Mouse (Mus musculus) layer of hippocampus, adult 8-10 months (tissue): ENCODE results near the gene F11r. TPM values are rescaled to one million over a fixed set of nuclear protein-coding genes. Genes with fewer than 3 reads are reported as not detected.

ENCODE experiments used
- DNase-seq, 2 experiments: peaks; one replicate each; pipeline ENCODE4 v3.0.0; 2022; ENCODE audit warnings: low spot score in 2 of 2
- total RNA-seq, 4 experiments: library from RNA; stranded (reverse); gene quantifications; 2 replicates each; pipeline ENCODE4 v1.2.4; 2022

F11r gene
- total RNA-seq: 10 to 100 TPM in 2 of 4 experiments, 1 to 10 TPM in 2; 4.8 to 18.6 (median 11.1) TPM

- DNase-seq: peak in 1 of 2 experiments; percentile 18
Observed at GRCm38 (mm10) chr1:171437264-171438013, at the start of gene F11r. F11r (plus strand) TSS chr1:171437535.

- DNase-seq: no peak
Observed at GRCm38 (mm10) chr1:171388376-171389102, 48.8 kb upstream of the F11r start, which contains the start of gene Arhgap30. Arhgap30 (plus strand) TSS chr1:171388954.

DNA sequence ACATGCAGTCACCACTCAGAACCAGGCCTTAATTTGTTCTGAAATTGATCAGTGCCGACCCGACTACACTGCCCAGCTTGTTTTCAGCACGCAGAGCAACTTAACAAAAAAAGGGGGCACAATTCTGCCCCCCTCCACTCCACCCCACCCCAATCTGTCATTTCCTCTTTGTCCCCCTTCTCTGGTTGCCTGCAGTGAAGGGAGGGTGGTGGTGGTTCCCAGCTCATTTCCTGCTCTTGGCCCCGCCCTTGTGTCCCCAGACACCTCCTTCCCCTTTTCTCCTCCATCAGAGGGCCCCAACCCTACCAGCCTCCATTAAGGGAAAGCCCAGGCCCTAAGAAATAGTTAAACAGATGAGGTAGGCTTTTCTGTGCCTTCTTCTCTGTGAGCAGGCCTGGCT is 47.2 kb upstream of the F11r start:
- DNase-seq: no peak

- no peak for DNase-seq
Observed at GRCm38 (mm10) chr1:171401821-171402220, 35.5 kb upstream of the F11r start.

- no peak for DNase-seq
Observed at GRCm38 (mm10) chr1:171402991-171403390, 34.3 kb upstream of the F11r start.

- DNase-seq: no peak
Observed at GRCm38 (mm10) chr1:171407263-171407662, 30.1 kb upstream of the F11r start.

- no peak for DNase-seq
Observed at GRCm38 (mm10) chr1:171410231-171410630, 27.1 kb upstream of the F11r start.

DNA sequence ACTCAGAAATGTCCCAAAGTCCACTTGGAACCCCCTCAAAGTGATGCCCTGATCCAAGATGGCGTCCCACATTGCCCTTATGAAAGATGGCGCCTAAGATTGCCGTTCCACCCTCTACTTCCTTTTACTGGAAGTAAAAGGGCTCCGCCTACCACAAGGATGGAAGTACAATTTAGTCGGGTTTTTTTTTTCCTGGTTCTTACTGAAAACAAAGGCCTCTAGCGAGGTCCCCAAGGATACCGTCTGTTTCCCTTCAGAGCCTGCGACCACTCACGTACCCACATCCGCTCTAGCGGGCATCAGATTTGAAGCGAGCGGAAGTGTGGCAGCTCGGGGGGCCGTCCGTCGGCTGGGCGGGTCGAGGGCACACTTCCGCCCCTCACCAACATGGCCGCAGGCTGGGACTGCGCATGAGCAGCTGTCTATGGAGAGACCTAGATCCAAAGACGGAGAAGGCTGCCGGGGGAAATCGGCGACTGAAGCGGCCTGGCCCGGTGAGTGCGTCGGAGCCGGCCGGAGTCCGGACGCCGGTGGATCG is 26.3 kb upstream of the F11r start, which contains the start of gene Usf1:
TSS of gene Usf1 (plus strand) at position 367 of the 538 bp plus-strand sequence.
- peak; percentile 92 to 96 for DNase-seq

GRCm38 (mm10) chr1:171411492-171411941 is 25.8 kb upstream of the F11r start:
- no peak for DNase-seq

- no peak for DNase-seq
Observed at GRCm38 (mm10) chr1:171412001-171412441, 25.3 kb upstream of the F11r start.

- peak; percentile 30 for DNase-seq
Observed at GRCm38 (mm10) chr1:171412446-171412845, 24.9 kb upstream of the F11r start.

DNA sequence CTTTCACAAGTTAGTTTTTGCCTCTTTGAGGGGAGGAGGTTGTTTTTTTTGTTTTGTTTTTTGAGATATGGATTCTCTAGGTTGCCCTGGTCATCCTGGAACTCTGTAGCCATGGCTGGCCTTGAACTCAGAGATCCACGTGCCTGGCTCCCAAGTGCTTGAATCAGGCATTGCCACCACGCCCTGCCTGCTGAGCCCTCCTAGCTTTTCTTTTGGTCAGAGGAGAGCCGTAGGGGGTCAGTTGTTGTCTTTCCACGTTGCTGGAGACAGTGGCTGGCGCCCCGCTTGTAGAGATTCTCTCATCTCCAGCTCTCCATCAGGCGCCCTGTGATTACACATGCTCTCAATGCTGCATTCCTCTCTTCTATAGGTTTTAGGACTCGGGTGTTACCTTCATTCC is 23.7 kb upstream of the F11r start:
- no peak for DNase-seq

- DNase-seq: no peak
Observed at GRCm38 (mm10) chr1:171418660-171419059, 18.7 kb upstream of the F11r start, which contains the start of gene Tstd1. Tstd1 (plus strand) TSS chr1:171418872.

- DNase-seq: no peak
Observed at GRCm38 (mm10) chr1:171419291-171419882, 17.9 kb upstream of the F11r start.

GRCm38 (mm10) chr1:171419905-171420304 is 17.4 kb upstream of the F11r start:
- DNase-seq: no peak

DNA sequence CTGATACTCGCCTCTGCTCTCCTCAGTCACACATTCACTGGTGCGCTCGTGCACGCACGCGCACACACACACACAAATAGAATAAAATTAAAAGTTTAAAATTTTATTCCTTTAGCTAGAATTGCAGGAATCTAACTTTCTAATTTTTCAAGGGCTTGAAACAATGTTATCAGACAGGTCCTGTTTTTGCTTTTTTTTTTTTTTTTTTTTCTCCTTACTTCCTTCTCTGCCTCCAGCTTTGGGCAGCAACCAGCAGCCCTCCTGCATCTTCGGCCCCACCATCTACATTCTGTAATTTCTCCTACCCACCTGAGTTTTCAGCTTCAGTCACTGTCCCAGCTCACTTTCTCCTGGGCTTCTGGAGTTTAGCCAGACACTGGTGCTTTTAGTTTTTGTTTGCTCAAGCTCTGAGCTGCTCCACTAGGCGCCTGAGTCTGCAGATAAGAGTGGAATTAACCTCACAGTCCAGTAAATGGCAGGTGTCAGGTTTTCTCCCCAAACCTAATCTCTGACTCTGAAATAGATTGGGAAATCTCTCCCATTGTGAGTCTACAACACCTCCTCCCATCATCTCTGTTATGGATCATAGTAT is 14.7 kb upstream of the F11r start:
- DNase-seq: no peak

GRCm38 (mm10) chr1:171424638-171425037 is 12.7 kb upstream of the F11r start:
- no peak for DNase-seq

DNA sequence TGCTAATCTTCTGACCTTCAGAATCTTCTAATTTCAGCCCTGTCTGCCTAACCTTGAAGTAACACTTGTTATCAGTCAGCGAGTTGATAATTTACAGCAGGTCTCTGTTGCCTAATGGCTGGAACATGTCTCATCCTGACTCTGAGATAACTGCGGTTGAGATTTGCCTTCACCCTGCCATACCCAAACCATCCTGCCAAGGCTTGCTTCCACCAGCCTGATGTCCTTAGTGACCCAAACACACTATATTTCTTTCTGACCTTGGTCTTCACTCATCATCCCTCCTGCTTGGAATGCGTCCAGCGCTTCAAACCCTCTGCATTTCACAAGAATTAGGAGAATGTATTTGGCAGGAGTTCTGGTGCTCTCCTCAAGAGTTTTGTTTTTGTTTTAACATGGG is 12.2 kb upstream of the F11r start:
- DNase-seq: no peak

DNA sequence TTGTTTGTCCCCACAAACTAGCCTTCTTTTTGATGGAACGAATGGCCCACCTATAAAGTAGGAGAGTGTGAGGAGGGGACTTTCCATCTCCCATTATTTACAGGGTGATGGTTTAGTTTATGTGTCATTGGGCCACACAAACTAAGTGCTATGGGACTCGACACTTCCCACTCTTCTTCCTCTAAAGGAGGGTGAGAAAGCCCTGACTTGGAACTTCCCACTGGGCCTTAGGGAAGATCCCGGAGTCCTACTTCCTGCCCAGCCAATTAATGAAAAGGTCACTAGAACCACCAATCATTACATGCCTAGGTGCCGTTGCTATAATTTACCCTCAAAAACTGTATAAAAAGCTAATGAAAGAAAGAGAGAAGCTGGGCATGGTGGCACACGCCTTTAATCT is 5.2 kb upstream of the F11r start:
- no peak for DNase-seq

DNA sequence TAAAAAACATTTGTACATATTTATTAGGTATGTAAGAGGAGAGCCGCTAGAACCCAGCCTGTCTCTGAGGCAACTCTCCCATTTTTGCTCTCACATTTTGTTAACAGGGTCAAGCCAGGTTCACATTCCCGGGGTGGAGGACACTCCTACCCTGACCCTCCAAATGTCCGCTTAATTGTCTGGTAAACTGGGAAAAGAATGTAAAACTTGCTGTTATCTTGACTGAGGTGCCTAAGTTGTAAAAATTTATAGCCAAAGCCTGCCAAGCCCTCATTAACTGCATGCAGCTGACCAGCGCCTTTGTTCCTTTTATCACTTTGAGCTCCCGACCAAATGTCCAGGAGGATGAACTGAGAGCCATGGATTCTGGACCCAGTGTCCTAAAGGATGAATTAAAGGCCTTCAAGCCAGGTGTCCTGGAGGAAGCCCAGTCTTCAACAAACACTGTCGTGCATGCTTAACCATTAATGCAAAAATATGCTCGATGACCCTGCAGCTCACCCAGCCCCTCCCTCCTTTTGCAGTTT is 2.0 kb upstream of the F11r start:
- no peak for DNase-seq

DNA sequence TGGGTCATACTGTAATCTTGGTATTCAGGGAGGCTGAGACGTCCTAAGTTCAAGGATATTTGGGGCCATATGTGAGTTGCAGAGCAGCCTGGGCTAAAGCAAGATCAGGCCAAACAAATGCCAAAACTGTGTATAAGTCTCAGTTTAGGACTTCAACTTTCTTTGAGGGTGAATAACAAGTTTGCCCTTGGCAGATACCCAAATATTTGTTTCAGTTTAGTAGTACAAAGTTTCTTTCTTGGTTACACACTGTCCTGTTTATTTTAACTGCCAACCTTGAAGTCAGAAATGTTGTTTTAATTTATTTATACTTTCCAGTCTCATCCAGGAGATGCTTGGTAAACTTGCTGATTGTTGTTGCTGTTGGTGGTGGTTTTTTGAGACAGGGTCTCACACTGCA is 1.4 kb upstream of the F11r start:
- no peak for DNase-seq
